Mouse (Mus musculus) testis, adult 2 months (tissue): ENCODE results near the gene Kcnh4.

ENCODE experiments used
- CTCF ChIP-seq: fragments of 200-500 bp; IDR thresholded peaks from 2 replicates; pipeline ENCODE4 v1.5.1; 2012; ENCODE audit warnings: low read depth, mild to moderate bottlenecking, inconsistent platforms, low read length, moderate library complexity; ENCODE audit not compliant: control insufficient read depth, insufficient read depth, insufficient replicate concordance
- POLR2A ChIP-seq: fragments of 200-500 bp; IDR thresholded peaks from 2 replicates; pipeline ENCODE4 v1.6.1; 2012; ENCODE audit warnings: low read depth, mild to moderate bottlenecking, inconsistent platforms, low read length, moderate library complexity; ENCODE audit not compliant: control insufficient read depth

DNA sequence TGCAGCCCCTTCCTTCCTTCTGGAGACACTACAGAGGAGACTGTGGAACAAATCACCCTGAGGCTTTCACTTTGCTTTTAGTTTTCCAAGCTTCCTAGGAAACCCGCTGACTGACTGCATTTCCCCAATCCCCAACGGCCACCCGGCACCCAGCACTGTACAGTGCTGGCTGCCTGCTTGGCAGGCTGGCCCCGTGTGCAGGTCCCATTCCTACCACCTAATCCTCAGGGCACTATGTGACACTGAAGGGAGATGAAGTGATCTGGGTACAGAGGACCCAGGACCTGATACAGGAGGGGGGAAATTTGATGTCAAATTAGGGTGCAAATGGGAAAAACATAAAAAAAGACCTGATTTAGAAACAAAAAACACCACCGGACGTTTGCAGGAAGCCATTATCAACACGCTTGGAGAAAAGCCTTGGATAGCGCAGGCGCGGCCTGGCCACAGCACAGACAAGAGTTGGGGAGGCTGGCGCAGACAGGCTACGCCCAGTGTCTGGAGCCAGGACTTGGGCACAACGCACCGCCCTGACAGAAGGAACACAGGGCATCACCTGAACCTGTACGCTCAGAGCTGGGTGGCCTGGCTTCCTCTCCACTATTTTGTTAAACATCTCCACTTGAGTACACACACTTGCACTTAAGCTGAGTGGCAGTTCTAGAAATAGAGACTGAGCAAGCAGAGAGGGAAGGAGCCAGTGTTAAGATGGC is 22.2 kb upstream of the Kcnh4 start:
- TF ChIP-seq POLR2A (no peak), CTCF (no peak)
